Mouse (Mus musculus): ENCODE measurements at regions not wholly inside any gene's neighbourhood (a gene's known extent, or its start where the extent isn't known, plus 50 kb on each side); places are given as distances from the start of the nearest gene placed in this dataset.

- TF ChIP-seq CTCF (IDR thresholded peaks at IDR 0.05; ENCODE audit: borderline replicate concordance, insufficient read depth, low read length) (no peak), POLR2A (IDR thresholded peaks at IDR 0.05; ENCODE audit: low read depth, low read length) (no peak)
These were observed 461.4 kb downstream of the Lmo4 start for GRCm38 (mm10) chr3:143743649-143744048.
